Mouse (Mus musculus) mesoderm, embryonic 11.5 days (tissue): ENCODE data around the gene Gm29564.
"Not testable (repeated sequence)": the region's sequence is repeated elsewhere in the genome, so short reads cannot be mapped to it uniquely, and the experiment has no call there.

Experiments
- DNase-seq: peaks from one replicate; pipeline ENCODE4 v3.0.0-alpha.2; 2012; ENCODE audit warnings: low read depth, low spot score

Gene Gm29564

GRCm38 (mm10) chrY:78212693-78213092, at the start of gene Gm29564:
Gene Gm29564 (plus strand): TSS chrY:78212993.
- not testable (repeated sequence) for DNase-seq
